Comparison of ENCODE assay signal across 8 mouse cellular contexts in genomic region chr9:63131957-63132602, GRCm38 (mm10). TPM values are rescaled to one million over a fixed set of nuclear protein-coding genes. Genes with fewer than 3 reads are reported as not detected.
DNase-seq lines count a peak whose midpoint lies in the region; ATAC-seq and TF ChIP-seq lines count a peak whose summit lies in the region.

No protein-coding gene starts in this region.

- TF ChIP-seq POLR2A in spleen, adult 2 months (IDR thresholded peaks at IDR 0.05; ENCODE audit: low read depth, low read length): no peak
- no peak for TF ChIP-seq POLR2A in bone marrow macrophage, adult 2 months (IDR thresholded peaks at IDR 0.05; ENCODE audit: borderline replicate concordance, low read depth, low read length)

- WGBS in spleen, adult 2 months: 10% methylated on average over 28 of the region's 28 CpGs
- under 1% methylated on average over 28 of the region's 28 CpGs for WGBS in forebrain, embryonic 11.5 days
- 2% methylated on average over 28 of the region's 28 CpGs for WGBS in midbrain, postnatal 0 days

- H3K4me3 ChIP-seq in spleen, adult 2 months (ENCODE audit: extremely low read depth, insufficient read depth, insufficient read length): peak overlapping the region; percentile 87
- peak overlapping the region; percentile 73 for H3K4me3 ChIP-seq in bone marrow macrophage, adult 2 months (ENCODE audit: insufficient read depth, low read length)
- peak overlapping the region; percentile 68 for H3K4me3 ChIP-seq in forebrain, embryonic 11.5 days (ENCODE audit: low read depth, low read length)
- H3K4me3 ChIP-seq in midbrain, postnatal 0 days (ENCODE audit: low read depth, low read length): peak overlapping the region; percentile 67

- H3K9me3 ChIP-seq in forebrain, embryonic 11.5 days (ENCODE audit: control insufficient read depth, low read length): no peaks in the 10 kb centered on the region; the same call in 1 of the 2 replicates
- no peaks in the 10 kb centered on the region for H3K9me3 ChIP-seq in midbrain, postnatal 0 days (ENCODE audit: low read length)

- H3K4me2 ChIP-seq in forebrain, embryonic 11.5 days (ENCODE audit: low read depth, low read length, severe bottlenecking): peak overlapping the region; percentile 91
- H3K4me2 ChIP-seq in midbrain, postnatal 0 days (ENCODE audit: low read depth, low read length, poor library complexity, severe bottlenecking): peak overlapping the region; percentile 81

- H3K36me3 ChIP-seq in spleen, adult 2 months (ENCODE audit: control insufficient read depth, insufficient read depth, low read length): no peaks in the 10 kb centered on the region
- H3K36me3 ChIP-seq in forebrain, embryonic 11.5 days (ENCODE audit: control insufficient read depth, insufficient read depth, low read length): no peaks in the 10 kb centered on the region
- H3K36me3 ChIP-seq in midbrain, postnatal 0 days (ENCODE audit: insufficient read depth, low read length): no peaks in the 10 kb centered on the region

- peak overlapping the region; percentile 68 for H3K9ac ChIP-seq in forebrain, embryonic 11.5 days (ENCODE audit: low read length)
- peak overlapping the region; percentile 67 for H3K9ac ChIP-seq in midbrain, postnatal 0 days (replicated peaks; ENCODE audit: low read length, poor library complexity, severe bottlenecking)

- H3K27me3 ChIP-seq in spleen, adult 2 months (ENCODE audit: control insufficient read depth, insufficient read depth, low read length): peaks cover 10% of the 10 kb centered on the region
- H3K27me3 ChIP-seq in forebrain, embryonic 11.5 days (ENCODE audit: control insufficient read depth, insufficient read depth, low read length): peaks cover 44% of the 10 kb centered on the region
- H3K27me3 ChIP-seq in midbrain, postnatal 0 days (ENCODE audit: insufficient read depth, low read length): peaks cover 30% of the 10 kb centered on the region

- DNase-seq in spleen, adult 2 months (ENCODE audit: low read depth in 1 of 2, low spot score in 2 of 2): peak; percentile 12 to 18
- no peak for DNase-seq in spleen, postnatal 10 days (ENCODE audit: low spot score in 2 of 2)
- peak; percentile 80 for DNase-seq in forebrain, embryonic 11.5 days (ENCODE audit: low spot score)
- DNase-seq in liver: peak; percentile 35
- no peak for DNase-seq in midbrain, postnatal 0 days (ENCODE audit: low spot score)

- H3K27ac ChIP-seq in spleen, adult 2 months (ENCODE audit: insufficient read depth, low read length): peak overlapping the region; percentile 88
- no peak overlapping the region for H3K27ac ChIP-seq in bone marrow macrophage, adult 2 months (ENCODE audit: insufficient read depth, low read depth, low read length)
- no peak overlapping the region for H3K27ac ChIP-seq in forebrain, embryonic 11.5 days (ENCODE audit: low read depth, low read length)
- peak overlapping the region; percentile 82 for H3K27ac ChIP-seq in midbrain, postnatal 0 days (ENCODE audit: low read depth, low read length)

- peak; percentile 29; the same call in 1 of the 2 replicates for ATAC-seq in forebrain, embryonic 11.5 days (replicated peaks; ENCODE audit: low FRiP score)
- ATAC-seq in inflammation-experienced regulatory T-cells, adult 6 months: peak; percentile 20
- peak; percentile 55 for ATAC-seq in midbrain, postnatal 0 days (ENCODE audit: low FRiP score)
- no peak for ATAC-seq in erythroid progenitor cell, adult 5-6 weeks (replicated peaks; ENCODE audit: low FRiP score, poor library complexity, severe bottlenecking)

- TF ChIP-seq CTCF in spleen, adult 2 months (IDR thresholded peaks at IDR 0.05; ENCODE audit: extremely low read depth, insufficient read depth, insufficient read length, insufficient replicate concordance): no peak
- no peak for TF ChIP-seq CTCF in bone marrow macrophage, adult 2 months (IDR thresholded peaks at IDR 0.05; ENCODE audit: low read depth, low read length)
- TF ChIP-seq CTCF in midbrain, postnatal 0 days (IDR thresholded peaks at IDR 0.05): no peak

- no peaks in the 10 kb centered on the region; the same call in none of the 2 replicates for H3K4me1 ChIP-seq in spleen, adult 2 months (ENCODE audit: control insufficient read depth, insufficient read depth, insufficient read length)
- H3K4me1 ChIP-seq in bone marrow macrophage, adult 2 months (ENCODE audit: control insufficient read depth, insufficient read depth, low read length): peaks cover 2% of the 10 kb centered on the region; the same call in 1 of the 2 replicates
- H3K4me1 ChIP-seq in forebrain, embryonic 11.5 days (replicated peaks; ENCODE audit: control insufficient read depth, insufficient read depth, low read length): peaks cover 14% of the 10 kb centered on the region
- peaks cover 2% of the 10 kb centered on the region; the same call in 1 of the 2 replicates for H3K4me1 ChIP-seq in midbrain, postnatal 0 days (ENCODE audit: insufficient read depth, low read length)

RNA-seq across cellular contexts. Expression of gene Skor1, which starts 16.7 kb away (rescaled TPM):
- 0.04 and 0.09 TPM in 2 replicates for polyA plus RNA-seq in spleen, adult 2 months (2012; rRNA removed)
- not detected in 2 replicates for polyA plus RNA-seq in bone marrow macrophage, adult 2 months (2012; ENCODE audit: insufficient read depth, insufficient read length, missing spikeins)
- 0.33 and 0.43 TPM in 2 replicates for polyA plus RNA-seq in forebrain, embryonic 11.5 days (2014; fragmentation: Nextera tagmentation; extraction: Ambion mirVana)
- polyA plus RNA-seq in inflammation-experienced regulatory T-cells, adult 6 months (2017; shearing (Covaris generic)): not detected
- 1.2 and 5.5 TPM in 2 replicates for total RNA-seq in midbrain, postnatal 0 days (2014; rRNA removed)
- polyA plus RNA-seq in midbrain, postnatal 0 days (2015; fragmentation: Nextera tagmentation; extraction: Ambion mirVana): 0.07 and 0.26 TPM in 2 replicates
- total RNA-seq in erythroid progenitor cell, adult 5-6 weeks (2015; ENCODE audit: low replicate concordance): not detected in 2 replicates
- total RNA-seq in erythroid progenitor cell, adult 5-6 weeks (2017; ENCODE audit: low replicate concordance): not detected in 2 replicates

Comparison
In these comparisons a context has a peak if more than half of its experiments do, and no peak if none do; other contexts are left out.
1. DNase-seq: peak in spleen, adult 2 months (2 of 2), forebrain, embryonic 11.5 days (single experiment) and liver (single experiment); none in spleen, postnatal 10 days (0 of 2) and midbrain, postnatal 0 days (single experiment).
2. H3K27ac ChIP-seq: peak in spleen, adult 2 months (single experiment) and midbrain, postnatal 0 days (single experiment); none in bone marrow macrophage, adult 2 months (single experiment) and forebrain, embryonic 11.5 days (single experiment).
3. Peak in every context shown above with its lines, with median percentiles within 50 percentile points of each other: H3K4me3 ChIP-seq.